ENCODE assay signal across 9 mouse cellular contexts in the genomic region with DNA sequence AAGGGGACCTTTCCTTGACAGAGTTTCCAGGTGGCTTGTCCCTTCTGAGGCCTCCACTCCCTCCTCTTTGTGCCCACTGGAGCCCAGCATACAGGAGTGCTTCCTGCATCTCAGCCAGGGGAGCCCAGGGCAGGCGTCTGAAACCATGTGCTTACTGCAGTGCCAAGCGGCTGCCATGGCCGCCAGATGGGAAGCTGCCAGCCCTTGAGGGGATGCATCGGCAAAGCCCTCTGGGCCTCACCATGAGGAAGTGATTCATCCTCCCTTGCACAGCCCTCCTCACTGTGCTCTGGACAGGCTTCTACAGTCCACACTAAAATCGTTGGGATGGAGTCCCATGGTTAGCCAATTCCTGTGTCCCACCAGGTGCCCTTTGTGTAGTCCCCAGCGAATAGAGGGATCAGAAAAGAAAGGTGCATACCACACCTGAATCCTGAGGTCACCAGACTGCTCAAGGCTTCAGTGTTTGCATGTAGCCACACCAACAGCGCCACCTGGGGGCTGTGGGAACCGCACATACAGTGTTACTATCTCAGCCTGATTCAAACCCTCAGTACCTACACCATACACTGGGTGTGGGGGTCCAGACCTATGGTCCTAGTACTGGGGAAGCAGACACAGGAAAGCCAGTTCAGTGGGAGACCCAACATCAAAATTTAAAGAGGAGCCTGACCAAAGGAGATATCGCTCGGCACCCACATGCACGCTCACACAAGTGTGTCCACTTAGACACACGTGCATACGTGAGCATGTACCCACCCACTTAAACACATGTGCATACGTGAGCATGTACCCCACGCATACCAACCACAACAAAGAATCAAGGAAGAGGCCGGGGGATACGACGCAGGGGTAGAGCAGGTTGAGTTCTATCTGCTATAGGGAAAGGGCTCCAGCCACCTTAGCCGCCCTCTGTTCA. TPM values are rescaled to one million over a fixed set of nuclear protein-coding genes. Genes with fewer than 3 reads are reported as not detected.
DNase-seq lines count a peak whose midpoint lies in the region; ATAC-seq and TF ChIP-seq lines count a peak whose summit lies in the region.
"Had no signal": no experiment of that assay in that cellular context is flagged by ENCODE, and none has a peak within 500 bp of the region (broad histone marks: within the 10 kb centered on the region; RNA-seq: fewer than 3 reads in every experiment).

No protein-coding gene starts in this region.

- H3K4me3 ChIP-seq in layer of hippocampus, adult 2 months: no peak overlapping the region
- H3K4me3 ChIP-seq in ES-E14 (ENCODE audit: insufficient read depth in 1 of 2, low read depth in 1 of 2, low read length in 2 of 2, poor library complexity in 1 of 2, severe bottlenecking in 1 of 2): peak overlapping the region; percentile 10 to 57; a peak in 3 of 4 replicates
- H3K4me3 ChIP-seq in liver, adult 2 months (ENCODE audit: insufficient read depth, low read depth, low read length): no peak overlapping the region
- no peak overlapping the region for H3K4me3 ChIP-seq in testis, adult 2 months (ENCODE audit: control insufficient read depth, low read depth, low read length)
- H3K4me3 ChIP-seq: heart, embryonic 13.5 days had no signal

- no peaks in the 10 kb centered on the region for H3K36me3 ChIP-seq in ES-E14 (ENCODE audit: control insufficient read depth, insufficient read depth, low read length, poor library complexity, severe bottlenecking)
- no peaks in the 10 kb centered on the region for H3K36me3 ChIP-seq in liver, adult 2 months (ENCODE audit: control insufficient read depth, insufficient read depth, low read length)
- no peaks in the 10 kb centered on the region for H3K36me3 ChIP-seq in testis, adult 2 months (ENCODE audit: control insufficient read depth, insufficient read depth, low read length)
- H3K36me3 ChIP-seq: heart, embryonic 13.5 days had no signal

- H3K9ac ChIP-seq in ES-E14 (ENCODE audit: insufficient read depth, low read depth, low read length, poor library complexity, severe bottlenecking): no peak overlapping the region
- H3K9ac ChIP-seq in liver, adult 2 months (ENCODE audit: low read depth, low read length): no peak overlapping the region
- H3K9ac ChIP-seq: heart, embryonic 13.5 days had no signal

- TF ChIP-seq CTCF in layer of hippocampus, adult 2 months (conservative IDR thresholded peaks at IDR 0.05): peak; percentile 74
- peak; percentile 75 for TF ChIP-seq CTCF in liver, adult 2 months (IDR thresholded peaks at IDR 0.05; ENCODE audit: low read depth, low read length)
- peak; percentile 42; the same call in 1 of the 2 replicates for TF ChIP-seq CTCF in testis, adult 2 months (IDR thresholded peaks at IDR 0.05; ENCODE audit: control insufficient read depth, insufficient read depth, insufficient replicate concordance, low read depth, low read length)

- H3K4me1 ChIP-seq in ES-E14 (ENCODE audit: control insufficient read depth in 2 of 2, insufficient read depth in 2 of 2, low read length in 2 of 2, poor library complexity in 1 of 2): peaks cover 0 to 16% of the 10 kb centered on the region in 2 experiments; a peak in 2 of 4 replicates
- no peaks in the 10 kb centered on the region for H3K4me1 ChIP-seq in liver, adult 2 months (ENCODE audit: control insufficient read depth, insufficient read depth, low read length)
- H3K4me1 ChIP-seq in testis, adult 2 months (ENCODE audit: control insufficient read depth, insufficient read depth, low read length): no peaks in the 10 kb centered on the region; the same call in 1 of the 2 replicates
- H3K4me1 ChIP-seq: heart, embryonic 13.5 days had no signal

- H3K27me3 ChIP-seq in liver, adult 2 months (ENCODE audit: control insufficient read depth, insufficient read depth, low read length): no peaks in the 10 kb centered on the region
- H3K27me3 ChIP-seq in testis, adult 2 months (ENCODE audit: control insufficient read depth, insufficient read depth, low read length): no peaks in the 10 kb centered on the region

- no peaks in the 10 kb centered on the region for H3K9me3 ChIP-seq in ES-E14 (ENCODE audit: control insufficient read depth, insufficient read depth, low read depth, low read length)
- H3K9me3 ChIP-seq: heart, embryonic 13.5 days had no signal

- ATAC-seq in granulocyte monocyte progenitor cell, adult 5-6 weeks (replicated peaks; ENCODE audit: poor library complexity, severe bottlenecking): peak; percentile 53
- no peak for ATAC-seq in erythroblast, adult 5-6 weeks (replicated peaks; ENCODE audit: low FRiP score, poor library complexity, severe bottlenecking)

- no peak for TF ChIP-seq POLR2A in liver, adult 2 months (IDR thresholded peaks at IDR 0.05; ENCODE audit: extremely low read depth, insufficient read depth, low read length)
- no peak for TF ChIP-seq POLR2A in testis, adult 2 months (IDR thresholded peaks at IDR 0.05; ENCODE audit: control insufficient read depth, low read depth, low read length)

- DNase-seq in layer of hippocampus, adult 2 months (ENCODE audit: low spot score in 2 of 2): no peak
- no peak for DNase-seq in layer of hippocampus, adult 9-11 months
- peak; percentile 73 for DNase-seq in ES-E14 (ENCODE audit: low read depth, low spot score)
- peak; percentile 10 for DNase-seq in c-Kit-positive CD71-positive TER-119-negative erythroid progenitor cells, embryonic 14.5 days (ENCODE audit: low read depth)
- DNase-seq in liver, adult 2 months (ENCODE audit: extremely low read depth, low read depth, low spot score): peak; percentile 12

- H3K79me2 ChIP-seq in liver, adult 2 months (ENCODE audit: control insufficient read depth, insufficient read depth, low read length): no peaks in the 10 kb centered on the region

- no peak overlapping the region for H3K27ac ChIP-seq in layer of hippocampus, adult 2 months
- H3K27ac ChIP-seq in ES-E14 (ENCODE audit: insufficient read depth, low read depth, low read length, poor library complexity, severe bottlenecking): no peak overlapping the region
- no peak overlapping the region for H3K27ac ChIP-seq in liver, adult 2 months (replicated peaks; ENCODE audit: insufficient read depth, low read depth, low read length)
- H3K27ac ChIP-seq in testis, adult 2 months (ENCODE audit: control insufficient read depth, insufficient read depth, low read depth, low read length): no peak overlapping the region
- H3K27ac ChIP-seq: heart, embryonic 13.5 days had no signal

- 73% methylated on average over 19 of the region's 19 CpGs for WGBS in liver, adult 2 months

- in situ Hi-C loops in ES-E14 (cut with MboI; ENCODE audit: low sequenced_read_pairs in 2 of 2, unreplicated experiment in 2 of 2): no loop called here

TF ChIP-seq in ES-E14, 5 proteins besides CTCF, POLR2A, EP300 and RAD21:
- no peak for TF ChIP-seq ZNF384 (IDR thresholded peaks at IDR 0.05; ENCODE audit: low read depth, low read length)
- 0 out of 2 replicates have a peak, but pooled peaks have one; percentile 10 for TF ChIP-seq ZC3H11A (IDR thresholded peaks at IDR 0.05; ENCODE audit: borderline replicate concordance, low read depth, low read length)
- no peak for TF ChIP-seq HCFC1 (IDR thresholded peaks at IDR 0.05; ENCODE audit: borderline replicate concordance, insufficient read depth, low read length)

RNA-seq across cellular contexts. Expression of gene Gprc5b, which starts 27.5 kb away (rescaled TPM):
- total RNA-seq in layer of hippocampus, adult 2 months (2021): 100 to 1,000 TPM; 124 to 134 TPM
- total RNA-seq in ES-E14 (2012; rRNA removed): 7.3 and 22.3 TPM in 2 replicates
- 0.15 TPM in 1 of 2 replicates, not detected in the other for total RNA-seq in granulocyte monocyte progenitor cell, adult 5-6 weeks (2014; fragmentation: Nextera tagmentation)
- not detected in 2 replicates for total RNA-seq in granulocyte monocyte progenitor cell, adult 5-6 weeks (2017)
- total RNA-seq in liver, adult 2 months (2014; rRNA removed): 0.27 and 0.37 TPM in 2 replicates
- polyA plus RNA-seq in liver, adult 2 months (2012; rRNA removed): 0.17 and 0.22 TPM in 2 replicates
- 45.8 and 57.4 TPM in 2 replicates for polyA plus RNA-seq in testis, adult 2 months (2012; rRNA removed)
- total RNA-seq in erythroblast, adult 5-6 weeks (2015; ENCODE audit: low replicate concordance): not detected in 2 replicates
- not detected in 2 replicates for total RNA-seq in erythroblast, adult 5-6 weeks (2017; ENCODE audit: low replicate concordance)

Comparison
In these comparisons a context has a peak if more than half of its experiments do, and no peak if none do; other contexts are left out.
1. DNase-seq: peak in ES-E14 (single experiment), c-Kit-positive CD71-positive TER-119-negative erythroid progenitor cells, embryonic 14.5 days (single experiment) and liver, adult 2 months (single experiment); none in layer of hippocampus, adult 2 months (0 of 2) and layer of hippocampus, adult 9-11 months (single experiment).
2. H3K4me3 ChIP-seq: peak in ES-E14 (2 of 2); none in layer of hippocampus, adult 2 months (single experiment), liver, adult 2 months (single experiment) and testis, adult 2 months (single experiment).
3. Peak in every context shown above with its lines, with median percentiles within 50 percentile points of each other: CTCF ChIP-seq.